Mouse (Mus musculus) heart, embryonic 16.5 days (tissue): ENCODE results near the gene Abca14. TPM values are rescaled to one million over a fixed set of nuclear protein-coding genes. Genes with fewer than 3 reads are reported as not detected.

Experiments
- polyA plus RNA-seq: library from polyadenylated mRNA; unstranded; fragments of >200 nt; fragmentation: Nextera tagmentation; extraction: Ambion mirVana; gene quantifications from 2 replicates; pipeline ENCODE4 v1.2.1, GENCODE M21; 2015

The Abca14 gene
- polyA plus RNA-seq, 1 experiment from 2014 or later: not detected

Other genes starting within 250 kb of the Abca14 start
- 0.12 and 0.32 TPM in 2 replicates for gene Dnah3, start 108.7 kb upstream of the Abca14 start, polyA plus RNA-seq
- 29.9 and 39.9 TPM in 2 replicates for gene Tmem159, start 101.6 kb upstream of the Abca14 start, polyA plus RNA-seq
- not detected in 2 replicates for gene Zp2, start 58.7 kb upstream of the Abca14 start, polyA plus RNA-seq
- 0.09 TPM in 1 of 2 replicates, not detected in the other for gene Anks4b, start 30.1 kb upstream of the Abca14 start, polyA plus RNA-seq
- 1.1 and 2.0 TPM in 2 replicates for gene Crym, start 1.9 kb upstream of the Abca14 start, polyA plus RNA-seq
- gene Abca15, start 124.7 kb downstream of the Abca14 start, polyA plus RNA-seq: 0.05 and 0.11 TPM in 2 replicates
- not detected in 2 replicates for gene Abca16, start 205.7 kb downstream of the Abca14 start, polyA plus RNA-seq